Mouse (Mus musculus) neural tube, embryonic 12.5 days (tissue): ENCODE data around the gene Pitpnc1. TPM values are rescaled to one million over a fixed set of nuclear protein-coding genes. Genes with fewer than 3 reads are reported as not detected.

Experiments used
- ATAC-seq: fragments of 200-750 bp; cut with Nextera tagmentation; 2 replicates; pipeline ENCODE4 v1.8.0; 2017; ENCODE audit warnings: low read depth, mild to moderate bottlenecking, moderate TSS enrichment, moderate library complexity; ENCODE audit not compliant: low FRiP score
- H3K27ac ChIP-seq: fragments of 300-500 bp; sonication (generic); 2 replicates; pipeline ENCODE4 v1.5.1; 2016
- H3K27me3 ChIP-seq: fragments of 300-500 bp; sonication (generic); replicated peaks from 2 replicates; pipeline ENCODE4 v1.6.1; 2016; ENCODE audit warnings: mild to moderate bottlenecking
- H3K36me3 ChIP-seq: fragments of 300-500 bp; sonication (generic); 2 replicates; pipeline ENCODE4 v1.6.1; 2016; ENCODE audit warnings: mild to moderate bottlenecking
- H3K4me1 ChIP-seq: fragments of 300-500 bp; sonication (generic); 2 replicates; pipeline ENCODE4 v1.6.1; 2016
- H3K4me2 ChIP-seq: fragments of 300-500 bp; sonication (generic); replicated peaks from 2 replicates; pipeline ENCODE4 v1.6.1; 2016; ENCODE audit warnings: mild to moderate bottlenecking
- H3K4me3 ChIP-seq: fragments of 300-500 bp; sonication (generic); 2 replicates; pipeline ENCODE4 v1.5.1; 2016
- H3K9ac ChIP-seq: fragments of 300-500 bp; sonication (generic); 2 replicates; pipeline ENCODE4 v1.6.1; 2016; ENCODE audit warnings: mild to moderate bottlenecking
- H3K9me3 ChIP-seq: fragments of 300-500 bp; sonication (generic); 2 replicates; pipeline ENCODE4 v1.6.1; 2016; ENCODE audit warnings: mild to moderate bottlenecking
- WGBS: fragments of 180-500 bp; shearing (Covaris S2); methylation state at CpG from one replicate; pipeline ENCODE4 v1.1.7; 2016; 5-methylcytosine and 5-hydroxymethylcytosine counted together
- polyA plus RNA-seq: library from polyadenylated mRNA; unstranded; fragments of >200 nt; fragmentation: Nextera tagmentation; extraction: Ambion mirVana; gene quantifications from 2 replicates; pipeline ENCODE4 v1.2.1, GENCODE M21; 2016

The Pitpnc1 gene
- polyA plus RNA-seq, 1 experiment from 2014 or later = 32.5 TPM

GRCm38 (mm10) chr11:107410804-107411203 lies 59.7 kb downstream of the Pitpnc1 start:
- H3K36me3 ChIP-seq = no peaks in the 10 kb centered on the region
- no peaks in the 10 kb centered on the region for H3K27me3 ChIP-seq
- no peaks in the 10 kb centered on the region for H3K9me3 ChIP-seq
- no peak overlapping the region for H3K4me2 ChIP-seq
- no peak overlapping the region for H3K27ac ChIP-seq
- ATAC-seq = no peak
- no peak overlapping the region for H3K9ac ChIP-seq
- 92% methylated on average over 7 of the region's 7 CpGs for WGBS
- H3K4me1 ChIP-seq = peaks cover 25% of the 10 kb centered on the region
- no peak overlapping the region for H3K4me3 ChIP-seq

- no peak for ATAC-seq
- no peak overlapping the region for H3K4me3 ChIP-seq
These were observed 60.3 kb downstream of the Pitpnc1 start for GRCm38 (mm10) chr11:107410090-107410732.

GRCm38 (mm10) chr11:107408886-107409285 lies 61.6 kb downstream of the Pitpnc1 start:
- WGBS = 92% methylated on average over 7 of the region's 7 CpGs
- no peak overlapping the region for H3K9ac ChIP-seq
- peaks cover 8% of the 10 kb centered on the region for H3K4me1 ChIP-seq
- no peaks in the 10 kb centered on the region for H3K36me3 ChIP-seq
- no peak overlapping the region for H3K4me2 ChIP-seq
- H3K9me3 ChIP-seq = no peaks in the 10 kb centered on the region
- no peaks in the 10 kb centered on the region for H3K27me3 ChIP-seq
- ATAC-seq = no peak
- H3K4me3 ChIP-seq = no peak overlapping the region
- no peak overlapping the region for H3K27ac ChIP-seq

More at GRCm38 (mm10) chr11:107410090-107410732, 60.3 kb downstream of the Pitpnc1 start:
- 78% methylated on average over 5 of the region's 5 CpGs for WGBS
- Histone ChIP-seq H3K4me2 (no peak overlapping the region), H3K9ac (no peak overlapping the region), H3K36me3 (no peaks in the 10 kb centered on the region), H3K4me1 (peaks cover 20% of the 10 kb centered on the region), H3K9me3 (no peaks in the 10 kb centered on the region), H3K27me3 (no peaks in the 10 kb centered on the region), H3K27ac (no peak overlapping the region)

GRCm38 (mm10) chr11:107407698-107408097 lies 62.8 kb downstream of the Pitpnc1 start:
- Histone ChIP-seq H3K4me3 (no peak overlapping the region), H3K4me1 (no peaks in the 10 kb centered on the region), H3K27me3 (no peaks in the 10 kb centered on the region), H3K9me3 (no peaks in the 10 kb centered on the region), H3K27ac (no peak overlapping the region), H3K9ac (no peak overlapping the region), H3K36me3 (no peaks in the 10 kb centered on the region), H3K4me2 (no peak overlapping the region)
- WGBS = 91% methylated on average over 9 of the region's 9 CpGs
- ATAC-seq = no peak

- Histone ChIP-seq H3K9ac (no peak overlapping the region), H3K27me3 (no peaks in the 10 kb centered on the region), H3K4me2 (no peak overlapping the region), H3K4me3 (no peak overlapping the region), H3K27ac (no peak overlapping the region), H3K4me1 (0 out of 2 replicates have a peak, but pooled peaks cover 4% of the 10 kb centered on the region), H3K36me3 (no peaks in the 10 kb centered on the region), H3K9me3 (no peaks in the 10 kb centered on the region)
- no peak for ATAC-seq
- WGBS = 95% methylated on average over 11 of the region's 11 CpGs
These were observed 64.7 kb downstream of the Pitpnc1 start for GRCm38 (mm10) chr11:107405606-107406333.

- no peak overlapping the region for H3K4me2 ChIP-seq
- no peak for ATAC-seq
- H3K4me1 ChIP-seq = 0 out of 2 replicates have a peak, but pooled peaks cover 5% of the 10 kb centered on the region
- no peak overlapping the region for H3K27ac ChIP-seq
- no peak overlapping the region for H3K4me3 ChIP-seq
- no peak overlapping the region for H3K9ac ChIP-seq
- H3K36me3 ChIP-seq = no peaks in the 10 kb centered on the region
- no peaks in the 10 kb centered on the region for H3K27me3 ChIP-seq
- H3K9me3 ChIP-seq = no peaks in the 10 kb centered on the region
- WGBS = 80% methylated on average over 10 of the region's 10 CpGs
These were observed 67.2 kb downstream of the Pitpnc1 start for GRCm38 (mm10) chr11:107403309-107403708.

- Histone ChIP-seq H3K4me1 (0 out of 2 replicates have a peak, but pooled peaks cover 5% of the 10 kb centered on the region), H3K36me3 (no peaks in the 10 kb centered on the region), H3K4me3 (no peak overlapping the region), H3K27ac (no peak overlapping the region), H3K4me2 (no peak overlapping the region), H3K9me3 (no peaks in the 10 kb centered on the region), H3K9ac (no peak overlapping the region), H3K27me3 (no peaks in the 10 kb centered on the region)
- no peak for ATAC-seq
- WGBS = 96% methylated on average over 5 of the region's 5 CpGs
These were observed 68.5 kb downstream of the Pitpnc1 start for GRCm38 (mm10) chr11:107401839-107402590.

- Histone ChIP-seq H3K4me3 (no peak overlapping the region), H3K27me3 (no peaks in the 10 kb centered on the region), H3K4me2 (no peak overlapping the region), H3K4me1 (0 out of 2 replicates have a peak, but pooled peaks cover 5% of the 10 kb centered on the region), H3K36me3 (no peaks in the 10 kb centered on the region), H3K9ac (no peak overlapping the region), H3K9me3 (no peaks in the 10 kb centered on the region), H3K27ac (no peak overlapping the region)
- 75% methylated on average over 7 of the region's 7 CpGs for WGBS
- no peak for ATAC-seq
These were observed 69.7 kb downstream of the Pitpnc1 start for GRCm38 (mm10) chr11:107400826-107401225.

GRCm38 (mm10) chr11:107400005-107400404 lies 70.5 kb downstream of the Pitpnc1 start:
- no peak overlapping the region for H3K27ac ChIP-seq
- H3K4me3 ChIP-seq = no peak overlapping the region
- H3K36me3 ChIP-seq = no peaks in the 10 kb centered on the region
- 87% methylated on average over 10 of the region's 10 CpGs for WGBS
- 0 out of 2 replicates have a peak, but pooled peaks cover 5% of the 10 kb centered on the region for H3K4me1 ChIP-seq
- H3K9ac ChIP-seq = no peak overlapping the region
- no peaks in the 10 kb centered on the region for H3K27me3 ChIP-seq
- ATAC-seq = no peak
- no peak overlapping the region for H3K4me2 ChIP-seq
- H3K9me3 ChIP-seq = no peaks in the 10 kb centered on the region

GRCm38 (mm10) chr11:107397326-107397998 lies 73.0 kb downstream of the Pitpnc1 start:
- Histone ChIP-seq H3K9ac (no peak overlapping the region), H3K4me3 (no peak overlapping the region), H3K4me1 (0 out of 2 replicates have a peak, but pooled peaks cover 5% of the 10 kb centered on the region), H3K4me2 (no peak overlapping the region), H3K27ac (no peak overlapping the region), H3K36me3 (no peaks in the 10 kb centered on the region), H3K9me3 (no peaks in the 10 kb centered on the region), H3K27me3 (no peaks in the 10 kb centered on the region)
- no peak for ATAC-seq
- 84% methylated on average over 10 of the region's 10 CpGs for WGBS

GRCm38 (mm10) chr11:107394245-107394644 lies 76.3 kb downstream of the Pitpnc1 start:
- Histone ChIP-seq H3K36me3 (no peaks in the 10 kb centered on the region), H3K9ac (no peak overlapping the region), H3K4me1 (0 out of 2 replicates have a peak, but pooled peaks cover 7% of the 10 kb centered on the region), H3K27ac (no peak overlapping the region), H3K9me3 (no peaks in the 10 kb centered on the region), H3K4me3 (no peak overlapping the region), H3K4me2 (no peak overlapping the region), H3K27me3 (no peaks in the 10 kb centered on the region)
- 89% methylated on average over 3 of the region's 3 CpGs for WGBS
- ATAC-seq = no peak

GRCm38 (mm10) chr11:107393828-107394165 lies 76.7 kb downstream of the Pitpnc1 start:
- WGBS = 75% methylated on average over 12 of the region's 12 CpGs

More at GRCm38 (mm10) chr11:107393828-107394165, 76.7 kb downstream of the Pitpnc1 start:
- no peak for ATAC-seq
- no peaks in the 10 kb centered on the region for H3K9me3 ChIP-seq
- H3K27ac ChIP-seq = no peak overlapping the region
- H3K4me3 ChIP-seq = no peak overlapping the region
- no peak overlapping the region for H3K9ac ChIP-seq
- no peaks in the 10 kb centered on the region for H3K36me3 ChIP-seq
- no peaks in the 10 kb centered on the region for H3K27me3 ChIP-seq
- H3K4me2 ChIP-seq = no peak overlapping the region
- H3K4me1 ChIP-seq = 0 out of 2 replicates have a peak, but pooled peaks cover 7% of the 10 kb centered on the region
